Mouse (Mus musculus) spleen, adult 2 months (tissue): ENCODE measurements around the gene Hoxb7.

ENCODE experiments used
- CTCF ChIP-seq: fragments of 200-500 bp; IDR thresholded peaks from 2 replicates; pipeline ENCODE4 v1.5.1; 2011; ENCODE audit warnings: mild to moderate bottlenecking, inconsistent platforms; ENCODE audit not compliant: insufficient read depth, insufficient read length, insufficient replicate concordance; ENCODE audit errors: extremely low read depth
- POLR2A ChIP-seq: fragments of 200-500 bp; IDR thresholded peaks from 2 replicates; pipeline ENCODE4 v1.6.1; 2011; ENCODE audit warnings: low read depth, low read length, inconsistent platforms

GRCm38 (mm10) chr11:96323154-96323553 is 36.7 kb downstream of the Hoxb7 start, which contains the start of gene Hoxb3:
- no peak for TF ChIP-seq CTCF
- no peak for TF ChIP-seq POLR2A
